Mouse (Mus musculus) brain, embryonic 18.5 days (tissue): ENCODE data around the gene Macc1.
"Not testable (repeated sequence)": the region's sequence is repeated elsewhere in the genome, so short reads cannot be mapped to it uniquely, and the experiment has no call there.

Experiments used
- DNase-seq: peaks from one replicate; pipeline ENCODE4 v3.0.0-alpha.2; 2012; ENCODE audit warnings: low read depth, low spot score

Macc1 gene

DNA sequence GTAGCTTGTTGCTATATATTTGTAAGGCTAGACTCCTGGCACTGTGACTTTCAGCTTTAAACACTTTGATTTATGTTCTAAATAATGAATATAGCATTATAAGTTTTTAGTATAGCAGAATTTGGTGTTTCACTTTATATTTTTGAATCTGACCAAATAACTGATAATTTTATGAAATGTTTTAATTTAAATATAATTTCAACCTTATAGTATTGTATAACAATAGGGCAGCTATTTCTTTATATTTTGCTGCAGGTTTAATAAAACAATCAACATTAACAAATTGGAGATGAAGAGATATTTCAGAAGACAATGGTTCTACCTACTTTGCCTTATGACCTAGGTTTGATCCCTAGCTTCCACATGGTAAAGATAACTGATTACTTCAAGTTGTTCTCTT, at the start of gene Macc1:
Gene Macc1, plus strand, starts transcription at position 301 of the 400 bp plus-strand sequence.
- no peak for DNase-seq

DNA sequence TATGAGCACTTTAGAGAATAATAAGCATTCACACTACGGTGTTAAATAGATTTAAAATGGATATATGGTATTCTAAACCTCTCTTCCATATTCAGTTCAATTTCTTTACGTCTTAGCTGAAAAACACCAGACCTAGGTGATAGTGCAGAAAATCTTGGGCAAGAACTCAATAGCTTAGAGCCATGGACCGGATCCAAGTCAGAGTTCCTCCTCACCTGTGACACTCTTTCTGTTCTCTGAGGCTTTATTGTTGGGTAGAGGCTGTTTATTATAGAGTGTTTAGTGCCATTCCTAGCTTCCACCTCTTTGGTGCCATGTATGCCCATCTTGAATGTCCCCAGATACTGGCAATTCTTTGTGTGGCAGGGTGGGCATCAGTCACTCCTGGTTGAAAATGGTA, 49.6 kb upstream of the Macc1 start:
- no peak for DNase-seq

DNA sequence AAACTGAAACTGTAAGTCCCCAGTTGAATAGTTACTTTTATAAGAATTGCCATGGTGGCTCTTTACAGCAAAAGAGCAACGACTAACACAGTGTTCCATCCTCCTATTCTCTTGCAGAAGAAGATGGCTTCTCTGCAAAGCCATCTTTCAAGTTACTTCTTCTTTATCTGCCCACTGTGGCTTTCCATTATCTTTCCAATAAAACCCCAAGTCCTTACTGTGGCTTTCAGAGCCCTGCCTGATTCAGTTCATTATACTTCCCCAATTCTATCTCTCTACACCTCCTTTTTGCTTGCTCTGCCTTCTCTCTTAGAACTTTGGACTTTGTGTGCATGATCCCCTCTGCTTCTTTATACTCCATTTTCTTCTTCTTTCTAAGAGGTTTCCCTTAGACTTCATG, 45.3 kb upstream of the Macc1 start:
- no peak for DNase-seq

- DNase-seq, result no peak
These were observed 44.0 kb upstream of the Macc1 start for GRCm38 (mm10) chr12:119270036-119270435.

GRCm38 (mm10) chr12:119271964-119272363, 42.1 kb upstream of the Macc1 start:
- DNase-seq, result no peak

- DNase-seq, result no peak
These were observed 40.5 kb upstream of the Macc1 start for GRCm38 (mm10) chr12:119273605-119274004.

GRCm38 (mm10) chr12:119276282-119276681, 37.8 kb upstream of the Macc1 start:
- DNase-seq, result no peak

- no peak for DNase-seq
These were observed 22.5 kb upstream of the Macc1 start for GRCm38 (mm10) chr12:119291618-119292017.

DNA sequence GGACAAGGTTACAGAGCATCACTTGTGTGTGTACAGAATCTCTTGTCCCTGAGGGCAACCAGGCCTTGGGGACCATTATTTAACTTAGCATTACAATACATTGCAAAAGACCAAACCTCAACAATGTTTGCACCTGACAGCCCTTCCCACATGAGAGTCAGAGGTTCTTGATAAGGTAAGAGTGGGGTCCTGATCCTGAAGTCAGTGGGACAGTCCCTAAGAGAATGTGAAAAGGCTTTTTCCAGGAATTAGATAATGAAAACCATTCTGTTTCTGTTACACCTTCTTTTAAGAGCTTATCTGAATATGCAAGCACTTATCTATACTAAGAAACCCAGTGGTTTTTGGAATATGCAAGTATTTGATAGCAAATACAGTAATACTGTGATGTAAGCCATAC, 10.5 kb upstream of the Macc1 start:
- DNase-seq, result no peak

GRCm38 (mm10) chr12:119313014-119313763, 881 bp upstream of the Macc1 start:
- DNase-seq, result no peak

- no peak for DNase-seq
These were observed 4.7 kb downstream of the Macc1 start for GRCm38 (mm10) chr12:119318799-119319198.

DNA sequence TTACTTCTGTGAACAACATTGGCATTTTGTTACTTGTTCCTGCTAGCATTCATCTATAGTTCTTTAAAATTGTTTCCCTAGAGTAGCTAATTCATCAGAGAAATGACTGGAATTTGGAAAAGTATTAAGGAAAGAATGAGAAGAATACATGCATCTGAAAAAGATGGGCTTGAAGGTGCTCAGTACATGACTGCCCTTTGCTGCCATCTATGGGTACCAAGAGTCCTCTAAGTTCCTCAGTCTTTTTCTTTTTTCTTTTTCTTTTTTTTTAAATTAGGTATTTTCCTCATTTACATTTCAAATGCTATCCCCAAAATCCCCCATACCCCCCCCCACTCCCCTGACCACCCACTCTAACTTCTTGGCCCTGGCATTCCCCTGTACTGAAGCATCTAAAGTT, 11.3 kb downstream of the Macc1 start:
- no peak for DNase-seq

- no peak for DNase-seq
These were observed 16.6 kb downstream of the Macc1 start for GRCm38 (mm10) chr12:119330644-119331043.

DNA sequence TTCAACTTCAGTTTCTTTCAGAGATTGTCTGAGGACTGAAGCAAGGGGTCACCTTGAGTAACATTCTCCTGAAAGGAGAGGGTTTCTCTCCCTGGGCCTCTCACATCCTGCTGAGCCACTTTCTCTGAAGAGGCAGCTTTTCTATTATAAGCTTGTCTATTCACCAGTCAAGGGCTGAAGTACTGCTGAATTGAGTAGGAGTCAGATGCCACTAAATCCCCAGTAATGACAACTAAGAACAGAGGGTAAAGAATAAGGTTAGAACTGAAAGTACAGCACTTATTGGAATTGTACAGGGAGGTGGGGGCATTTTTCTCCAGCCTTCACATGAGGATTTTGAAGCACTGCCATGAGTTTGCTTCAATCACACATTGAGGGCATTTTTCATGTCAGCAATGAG, 19.3 kb downstream of the Macc1 start:
- no peak for DNase-seq

GRCm38 (mm10) chr12:119352579-119352978, 38.5 kb downstream of the Macc1 start:
- DNase-seq, result not testable (repeated sequence)

- DNase-seq, result no peak
These were observed 43.6 kb downstream of the Macc1 start for GRCm38 (mm10) chr12:119357418-119358241.

DNA sequence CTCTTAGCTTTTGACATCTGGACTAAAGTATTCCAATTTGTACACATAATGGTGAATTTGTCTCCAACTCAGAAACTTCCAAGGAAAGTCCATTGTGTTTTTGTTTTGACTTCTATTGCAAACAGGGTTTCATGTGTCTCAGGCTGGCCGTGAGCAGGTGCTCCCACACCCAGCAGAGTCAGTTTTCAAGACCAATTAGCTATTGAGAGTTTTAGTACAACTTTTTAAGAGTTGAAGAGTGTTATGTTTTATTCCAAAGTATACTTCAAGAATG, 44.1 kb downstream of the Macc1 start:
- DNase-seq, result no peak

- DNase-seq, result no peak
These were observed 51.0 kb downstream of the Macc1 start for GRCm38 (mm10) chr12:119365041-119365440.

- no peak for DNase-seq
These were observed 55.8 kb downstream of the Macc1 start for GRCm38 (mm10) chr12:119369832-119370231.

GRCm38 (mm10) chr12:119372359-119372758, 58.3 kb downstream of the Macc1 start:
- no peak for DNase-seq

- DNase-seq, result no peak
These were observed 62.8 kb downstream of the Macc1 start for GRCm38 (mm10) chr12:119376879-119377278.

DNA sequence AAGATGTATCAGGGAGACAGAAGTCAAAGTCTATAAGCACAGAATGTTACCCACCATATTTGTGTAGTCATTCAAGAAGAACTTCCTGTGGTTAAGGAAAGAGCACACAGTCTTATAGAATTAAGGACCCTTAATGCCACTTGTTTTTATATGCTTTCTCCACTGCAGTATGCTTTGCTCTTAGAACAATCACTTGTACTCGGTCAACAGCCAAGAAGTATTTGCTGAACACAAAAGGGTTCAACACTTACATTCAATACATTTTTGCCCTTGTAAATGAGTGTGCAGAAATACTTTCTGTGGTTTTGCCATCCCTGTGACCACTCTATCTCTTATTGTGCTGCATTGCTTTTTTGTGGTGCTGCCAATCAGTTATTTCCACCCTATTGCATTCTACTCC, 67.8 kb downstream of the Macc1 start:
- no peak for DNase-seq

GRCm38 (mm10) chr12:119386243-119386642, 72.2 kb downstream of the Macc1 start:
- DNase-seq, result no peak
